Comparison of ENCODE assay signal across 24 mouse cellular contexts in genomic region chr1:71075651-71076050, GRCm38 (mm10). TPM values are rescaled to one million over a fixed set of nuclear protein-coding genes. Genes with fewer than 3 reads are reported as not detected.
DNase-seq lines count a peak whose midpoint lies in the region; ATAC-seq lines count a peak whose summit lies in the region.
"Had no signal": no experiment of that assay in that cellular context is flagged by ENCODE, and none has a peak within 500 bp of the region (broad histone marks: within the 10 kb centered on the region; RNA-seq: fewer than 3 reads in every experiment).

No protein-coding gene starts in this region.

- H3K9me3 ChIP-seq in kidney, embryonic 14.5 days (ENCODE audit: control insufficient read depth, low read length), result no peaks in the 10 kb centered on the region
- H3K9me3 ChIP-seq in kidney, embryonic 16.5 days (ENCODE audit: low read length), result no peaks in the 10 kb centered on the region
- H3K9me3 ChIP-seq in midbrain, embryonic 13.5 days, result no peaks in the 10 kb centered on the region
- H3K9me3 ChIP-seq: embryonic facial prominence, embryonic 10.5 days; embryonic facial prominence, embryonic 12.5 days; forebrain, embryonic 13.5 days; forebrain, embryonic 15.5 days; G1E had no signal

- no peak overlapping the region for H3K4me2 ChIP-seq in kidney, embryonic 14.5 days (replicated peaks; ENCODE audit: low read depth, low read length)
- no peak overlapping the region for H3K4me2 ChIP-seq in kidney, embryonic 16.5 days (replicated peaks; ENCODE audit: low read depth, low read length)
- no peak overlapping the region for H3K4me2 ChIP-seq in midbrain, embryonic 13.5 days (replicated peaks)
- H3K4me2 ChIP-seq: embryonic facial prominence, embryonic 12.5 days; forebrain, embryonic 13.5 days; forebrain, embryonic 15.5 days had no signal

- DNase-seq in kidney, adult 8-10 months, result no peak
- DNase-seq in kidney, adult 9 months, result no peak
- DNase-seq in Muller cell, postnatal 12 days (ENCODE audit: inconsistent ontology term), result peak; percentile 62
- DNase-seq: adrenal gland, adult 8-10 months; adrenal gland, postnatal 14 days; adrenal gland, postnatal 36 days; B cell, adult 2 months; cerebellum, adult 11-12 months; cerebellum, adult 2 months; cerebellum, adult 9-10 months; cerebellum, postnatal 10 days; cerebellum, postnatal 25 days; forebrain, postnatal 0 days had no signal

- H3K36me3 ChIP-seq in kidney, embryonic 14.5 days (ENCODE audit: control insufficient read depth, insufficient read depth, low read length), result no peaks in the 10 kb centered on the region
- peaks cover 2% of the 10 kb centered on the region; the same call in 1 of the 2 replicates for H3K36me3 ChIP-seq in kidney, embryonic 16.5 days (ENCODE audit: insufficient read depth, low read length)
- no peaks in the 10 kb centered on the region for H3K36me3 ChIP-seq in midbrain, embryonic 13.5 days
- H3K36me3 ChIP-seq: embryonic facial prominence, embryonic 12.5 days; forebrain, embryonic 15.5 days had no signal

- H3K4me3 ChIP-seq in kidney, embryonic 14.5 days (ENCODE audit: low read length), result no peak overlapping the region
- no peak overlapping the region for H3K4me3 ChIP-seq in kidney, embryonic 16.5 days (ENCODE audit: low read length)
- H3K4me3 ChIP-seq in midbrain, embryonic 13.5 days (replicated peaks), result no peak overlapping the region
- H3K4me3 ChIP-seq: embryonic facial prominence, embryonic 10.5 days; embryonic facial prominence, embryonic 12.5 days; forebrain, embryonic 13.5 days; forebrain, embryonic 15.5 days had no signal

- no peak overlapping the region for H3K9ac ChIP-seq in kidney, embryonic 14.5 days (ENCODE audit: low read depth, low read length)
- no peak overlapping the region for H3K9ac ChIP-seq in kidney, embryonic 16.5 days (replicated peaks; ENCODE audit: low read length)
- H3K9ac ChIP-seq in midbrain, embryonic 13.5 days (replicated peaks), result no peak overlapping the region
- H3K9ac ChIP-seq: embryonic facial prominence, embryonic 12.5 days; forebrain, embryonic 13.5 days; forebrain, embryonic 15.5 days; forebrain, postnatal 0 days had no signal

- H3K4me1 ChIP-seq in kidney, embryonic 14.5 days (ENCODE audit: control insufficient read depth, insufficient read depth, low read length), result no peaks in the 10 kb centered on the region
- peaks cover 8% of the 10 kb centered on the region; the same call in 1 of the 2 replicates for H3K4me1 ChIP-seq in kidney, embryonic 16.5 days (ENCODE audit: insufficient read depth, low read length)
- no peaks in the 10 kb centered on the region for H3K4me1 ChIP-seq in midbrain, embryonic 13.5 days (replicated peaks)
- H3K4me1 ChIP-seq: embryonic facial prominence, embryonic 10.5 days; embryonic facial prominence, embryonic 12.5 days; forebrain, embryonic 13.5 days; forebrain, embryonic 15.5 days had no signal

- ATAC-seq in kidney, embryonic 14.5 days (ENCODE audit: low FRiP score, low TSS enrichment), result peak; percentile 43; the same call in 1 of the 2 replicates
- peak; percentile 93 for ATAC-seq in kidney, embryonic 16.5 days (ENCODE audit: low FRiP score, low TSS enrichment)
- ATAC-seq in midbrain, embryonic 13.5 days, result no peak
- ATAC-seq: activated CD4-positive, CD25-positive, alpha-beta regulatory T cell, adult 4 months; CD4-positive, CD25-positive, alpha-beta regulatory T cell, adult 4 months; forebrain, embryonic 13.5 days; forebrain, embryonic 15.5 days; forebrain, postnatal 0 days had no signal

- no peaks in the 10 kb centered on the region for H3K27me3 ChIP-seq in kidney, embryonic 14.5 days (ENCODE audit: control insufficient read depth, insufficient read depth, low read length)
- H3K27me3 ChIP-seq in kidney, embryonic 16.5 days (ENCODE audit: insufficient read depth, low read length), result no peaks in the 10 kb centered on the region
- no peaks in the 10 kb centered on the region for H3K27me3 ChIP-seq in midbrain, embryonic 13.5 days
- H3K27me3 ChIP-seq: CH12.LX; embryonic facial prominence, embryonic 12.5 days; forebrain, embryonic 13.5 days; forebrain, embryonic 15.5 days had no signal

- no peak overlapping the region for H3K27ac ChIP-seq in kidney, embryonic 14.5 days (ENCODE audit: low read depth, low read length)
- H3K27ac ChIP-seq in kidney, embryonic 16.5 days (ENCODE audit: low read length), result 0 out of 2 replicates have a peak overlapping the region, but pooled peaks have one; percentile 43
- H3K27ac ChIP-seq in midbrain, embryonic 13.5 days, result no peak overlapping the region
- H3K27ac ChIP-seq: embryonic facial prominence, embryonic 10.5 days; embryonic facial prominence, embryonic 12.5 days; forebrain, embryonic 13.5 days; forebrain, embryonic 15.5 days had no signal

- WGBS in kidney, embryonic 14.5 days, result 49% methylated on average over 3 of the region's 3 CpGs
- WGBS in kidney, embryonic 16.5 days, result 45% methylated on average over 3 of the region's 3 CpGs
- 65% methylated on average over 3 of the region's 3 CpGs for WGBS in midbrain, embryonic 13.5 days

RNA-seq across cellular contexts. Expression of gene Bard1, which starts 27.3 kb away (rescaled TPM):
- polyA plus RNA-seq in kidney, embryonic 14.5 days (2014; fragmentation: Nextera tagmentation; extraction: Ambion mirVana), result 3.7 and 3.9 TPM in 2 replicates
- 1.8 and 2.0 TPM in 2 replicates for polyA plus RNA-seq in kidney, embryonic 16.5 days (2015; fragmentation: Nextera tagmentation; extraction: Ambion mirVana)
- 1.0 and 1.1 TPM in 2 replicates for polyA plus RNA-seq in midbrain, embryonic 13.5 days (2015; fragmentation: Nextera tagmentation; extraction: Ambion mirVana)
